Mouse (Mus musculus) bone marrow macrophage, adult 2 months (primary cell): ENCODE results near the gene Aff1. TPM values are rescaled to one million over a fixed set of nuclear protein-coding genes. Genes with fewer than 3 reads are reported as not detected.

ENCODE experiments used
- H3K27ac ChIP-seq: 2 replicates; pipeline ENCODE4 v1.5.1; 2012; ENCODE audit warnings: low read depth, low read length; ENCODE audit not compliant: insufficient read depth
- H3K4me1 ChIP-seq: 2 replicates; pipeline ENCODE4 v1.6.1; 2012; ENCODE audit warnings: low read length; ENCODE audit not compliant: control insufficient read depth, insufficient read depth
- H3K4me3 ChIP-seq: 2 replicates; pipeline ENCODE4 v1.5.1; 2012; ENCODE audit warnings: mild to moderate bottlenecking, low read length, moderate library complexity; ENCODE audit not compliant: insufficient read depth
- CTCF ChIP-seq: IDR thresholded peaks from 2 replicates; pipeline ENCODE4 v1.5.1; 2012; ENCODE audit warnings: low read depth, mild to moderate bottlenecking, low read length, moderate library complexity
- POLR2A ChIP-seq: IDR thresholded peaks from 2 replicates; pipeline ENCODE4 v1.6.1; 2012; ENCODE audit warnings: mild to moderate bottlenecking, low read depth, low read length, borderline replicate concordance
- polyA plus RNA-seq: library from polyadenylated mRNA; stranded (reverse); fragments of >200 nt; gene quantifications from 2 replicates; pipeline ENCODE4 v1.2.4, GENCODE M21; 2012; ENCODE audit not compliant: missing spikeins, insufficient read depth, insufficient read length

Aff1 gene
- polyA plus RNA-seq, 1 experiment: 45.3 TPM

DNA sequence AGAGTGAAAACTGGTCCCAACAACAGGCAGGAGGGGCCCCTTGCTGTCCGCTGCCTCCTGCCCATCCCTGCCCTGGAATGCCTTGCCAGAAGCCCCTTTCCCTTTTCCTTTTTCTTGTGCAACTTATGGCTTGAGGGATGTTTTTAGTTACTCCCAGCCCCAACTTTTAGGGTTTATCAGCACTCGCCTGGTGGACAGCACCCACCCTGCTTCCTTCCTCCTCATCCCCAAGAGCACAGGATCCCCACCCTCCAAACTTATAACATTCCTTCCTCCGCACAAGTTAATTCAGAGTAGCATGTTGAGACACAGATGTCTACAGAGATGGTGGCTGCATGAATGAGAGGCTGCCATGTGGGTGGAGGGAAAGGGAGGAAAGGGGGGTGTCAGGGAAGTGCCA lies 103.9 kb downstream of the Aff1 start:
- TF ChIP-seq CTCF: no peak
- no peak for TF ChIP-seq POLR2A
- Histone ChIP-seq H3K4me3 (no peak overlapping the region), H3K4me1 (peaks cover 5% of the 10 kb centered on the region), H3K27ac (no peak overlapping the region)

DNA sequence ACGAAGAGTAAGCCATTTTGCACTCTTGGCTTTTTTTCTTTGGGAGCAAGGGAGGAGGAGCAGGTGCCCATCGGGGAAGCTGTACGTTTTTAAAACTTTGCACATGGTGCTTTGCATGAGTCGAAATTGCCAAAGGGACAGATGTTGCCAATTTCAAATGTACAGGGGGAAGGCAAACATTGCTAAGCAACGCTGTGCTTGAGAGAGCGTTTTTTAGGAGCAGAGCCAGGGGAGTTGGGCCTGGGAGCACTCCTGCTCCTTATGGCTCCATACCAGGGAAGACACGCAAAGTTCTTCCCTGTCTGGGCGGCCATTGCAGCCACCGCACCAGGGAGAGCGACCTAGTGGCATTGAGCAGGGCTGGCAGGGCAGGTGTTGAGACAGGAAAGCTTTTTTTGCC lies 105.6 kb downstream of the Aff1 start:
- no peak overlapping the region for H3K27ac ChIP-seq
- no peak overlapping the region for H3K4me3 ChIP-seq
- H3K4me1 ChIP-seq: peaks cover 8% of the 10 kb centered on the region
- no peak for TF ChIP-seq CTCF
- TF ChIP-seq POLR2A: no peak

DNA sequence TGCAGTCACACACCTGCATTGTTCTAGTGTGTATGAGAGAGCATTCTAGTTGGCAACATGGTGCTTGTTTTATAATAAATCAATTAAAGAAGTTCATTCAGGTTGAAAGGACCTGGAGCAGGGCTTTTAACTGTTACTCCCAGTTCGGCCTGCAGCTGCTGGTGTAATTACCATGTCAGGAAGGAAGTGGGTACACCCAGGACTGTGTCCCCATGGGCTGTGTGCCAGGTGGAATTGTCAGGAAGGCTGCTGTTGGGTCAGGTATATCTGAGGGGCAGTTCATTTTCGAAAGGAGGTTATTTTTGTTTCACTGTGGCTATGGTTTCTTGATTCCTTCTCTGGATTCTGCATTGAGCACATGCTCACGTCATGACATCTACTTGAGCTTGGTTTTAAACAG lies 107.3 kb downstream of the Aff1 start:
- peaks cover 15% of the 10 kb centered on the region for H3K4me1 ChIP-seq
- H3K4me3 ChIP-seq: no peak overlapping the region
- no peak for TF ChIP-seq POLR2A
- no peak for TF ChIP-seq CTCF
- H3K27ac ChIP-seq: no peak overlapping the region

DNA sequence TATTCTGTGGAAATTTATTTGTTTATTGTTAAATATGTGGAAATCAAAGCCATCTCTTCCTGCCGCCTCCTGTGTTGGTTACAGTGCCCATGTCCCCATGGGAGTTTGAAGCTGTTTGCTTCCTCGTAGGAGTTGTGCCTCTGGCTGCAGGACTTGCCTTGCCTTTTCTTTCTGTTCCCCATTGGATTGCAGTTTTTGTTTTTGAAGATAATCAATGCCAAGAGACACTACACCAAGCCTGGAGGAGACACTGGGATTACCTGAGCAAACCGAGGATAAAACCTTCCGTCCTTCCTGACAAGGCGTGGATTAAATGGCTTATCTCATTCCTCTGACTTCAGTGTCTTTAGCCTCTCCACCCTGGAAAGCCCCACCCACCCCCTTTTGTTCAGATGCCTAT lies 107.8 kb downstream of the Aff1 start:
- Histone ChIP-seq H3K27ac (no peak overlapping the region), H3K4me1 (peaks cover 15% of the 10 kb centered on the region), H3K4me3 (no peak overlapping the region)
- TF ChIP-seq CTCF (no peak), POLR2A (no peak)

DNA sequence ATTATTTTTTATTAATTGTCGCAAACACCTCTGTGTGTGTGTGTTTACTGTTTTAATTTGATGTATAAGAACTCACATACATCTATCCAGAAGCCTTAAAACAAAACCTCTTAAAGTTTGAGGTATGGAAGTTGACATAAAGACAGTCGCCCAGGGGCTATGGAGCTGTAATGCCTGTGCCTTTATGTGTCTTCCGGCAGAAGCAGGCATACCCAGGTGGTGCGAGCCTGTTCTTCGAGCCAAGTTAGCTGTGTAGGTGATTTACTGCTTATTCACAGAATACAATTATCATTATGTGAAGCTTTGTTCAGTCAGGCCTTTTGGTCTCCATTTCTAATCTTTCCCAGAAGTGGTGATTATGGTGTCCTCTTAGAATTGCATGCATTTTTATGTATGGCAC lies 111.2 kb downstream of the Aff1 start:
- Histone ChIP-seq H3K27ac (no peak overlapping the region), H3K4me3 (no peak overlapping the region), H3K4me1 (peaks cover 24% of the 10 kb centered on the region)
- TF ChIP-seq POLR2A (no peak), CTCF (no peak)

DNA sequence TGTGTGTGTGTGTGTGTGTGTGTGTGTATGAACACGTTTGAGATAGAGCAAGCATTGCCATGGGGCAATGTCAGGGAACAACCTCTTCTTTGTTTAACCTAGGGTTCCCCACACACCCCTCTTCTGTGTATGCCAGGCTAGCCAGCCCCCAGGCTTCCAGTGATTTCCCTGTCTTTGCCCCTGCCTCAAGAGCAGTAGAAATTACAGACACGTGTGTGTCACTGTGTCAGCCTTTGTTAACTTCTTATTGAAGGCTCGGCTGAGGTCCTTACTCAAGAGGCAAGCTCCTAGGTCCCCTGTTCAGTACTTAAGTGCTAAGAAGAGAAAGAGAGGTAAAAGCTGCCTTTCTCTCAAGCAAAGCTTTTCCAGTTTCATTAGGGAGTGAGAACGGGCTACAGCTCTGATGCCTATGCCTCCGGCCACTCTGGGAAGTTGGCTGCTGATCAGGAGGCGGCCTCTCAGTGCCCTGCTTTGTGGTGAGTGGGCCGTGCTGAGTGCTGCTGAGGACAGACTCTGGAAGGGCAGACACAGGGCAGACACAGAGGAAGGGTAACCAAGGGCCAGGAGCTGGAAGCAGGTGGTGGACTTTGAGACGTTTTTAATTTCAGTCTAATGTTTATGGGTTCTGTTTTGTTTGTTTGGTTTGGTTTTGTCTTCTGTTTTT lies 111.9 kb downstream of the Aff1 start:
- H3K27ac ChIP-seq: no peak overlapping the region
- TF ChIP-seq POLR2A (no peak), CTCF (no peak)
- peaks cover 24% of the 10 kb centered on the region for H3K4me1 ChIP-seq
- H3K4me3 ChIP-seq: no peak overlapping the region

DNA sequence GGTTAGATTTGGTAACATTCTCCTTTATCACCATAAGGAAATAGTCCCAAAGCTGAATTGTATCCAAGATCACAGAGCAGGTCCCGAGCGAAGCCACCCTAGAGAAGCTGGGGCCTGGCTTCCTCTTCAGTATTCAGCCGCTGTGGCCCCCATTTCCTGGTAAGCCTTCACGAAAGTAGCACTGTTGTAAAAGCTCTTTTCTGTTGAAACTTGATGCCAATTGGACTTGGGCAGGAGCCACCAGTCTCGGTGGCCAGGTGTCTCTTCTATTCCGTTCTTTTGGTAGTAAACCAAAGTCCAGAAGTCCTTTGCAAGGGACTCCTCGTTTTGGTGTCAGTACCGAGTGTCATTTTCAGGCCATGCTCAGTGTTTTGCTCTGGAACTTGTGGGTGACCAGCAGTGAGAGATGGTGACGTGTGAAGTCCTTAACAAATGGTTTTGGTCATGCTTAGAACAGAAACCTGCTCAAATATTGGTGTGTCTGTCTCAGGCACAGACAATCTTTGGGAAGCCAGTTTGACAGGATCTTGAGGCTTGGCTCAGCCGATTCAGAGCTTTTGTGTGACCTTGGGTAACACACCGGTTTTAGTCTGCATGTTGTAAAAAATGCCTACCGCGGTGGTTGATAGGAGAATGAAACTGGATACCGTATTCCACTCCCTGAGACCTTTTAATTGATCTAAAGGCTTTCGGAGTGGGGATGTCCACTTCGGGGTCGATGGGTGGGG lies 114.8 kb downstream of the Aff1 start:
- Histone ChIP-seq H3K4me1 (peaks cover 37% of the 10 kb centered on the region), H3K27ac (no peak overlapping the region), H3K4me3 (no peak overlapping the region)
- TF ChIP-seq CTCF: no peak
- TF ChIP-seq POLR2A: no peak

DNA sequence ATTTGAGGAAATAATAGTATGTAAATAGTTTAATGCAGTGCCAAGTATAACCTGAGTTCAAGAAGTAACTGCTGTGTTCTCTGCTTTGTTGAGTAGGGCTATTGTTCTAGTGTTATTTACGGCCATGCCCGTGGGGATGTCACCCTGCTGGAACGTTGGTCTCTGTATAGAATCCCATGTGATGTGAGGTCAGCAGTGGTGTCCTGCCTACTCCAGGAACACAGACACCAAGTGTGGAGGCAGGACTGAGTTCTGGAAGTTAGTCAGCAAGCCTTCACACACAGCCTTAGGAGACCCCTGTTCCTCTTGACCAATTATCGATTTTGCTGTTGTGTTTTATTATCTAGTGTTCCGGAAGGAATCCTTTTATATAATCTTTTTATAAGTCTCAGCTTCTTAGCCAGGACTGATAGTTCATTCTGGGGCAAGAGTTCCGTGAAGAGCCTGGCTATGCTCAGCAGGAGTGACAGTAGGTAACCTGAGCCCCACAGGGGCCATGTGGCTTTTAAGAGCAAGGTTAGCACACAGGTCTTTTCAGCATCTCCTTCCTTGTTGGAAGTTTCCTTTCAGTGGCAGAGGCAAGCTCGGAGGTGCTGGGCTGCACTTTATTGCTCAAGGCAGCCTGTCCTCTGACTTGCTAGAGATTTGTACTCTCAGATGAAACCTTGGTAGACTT lies 115.6 kb downstream of the Aff1 start:
- no peak for TF ChIP-seq POLR2A
- TF ChIP-seq CTCF: no peak
- Histone ChIP-seq H3K4me1 (peaks cover 35% of the 10 kb centered on the region), H3K4me3 (no peak overlapping the region), H3K27ac (no peak overlapping the region)

DNA sequence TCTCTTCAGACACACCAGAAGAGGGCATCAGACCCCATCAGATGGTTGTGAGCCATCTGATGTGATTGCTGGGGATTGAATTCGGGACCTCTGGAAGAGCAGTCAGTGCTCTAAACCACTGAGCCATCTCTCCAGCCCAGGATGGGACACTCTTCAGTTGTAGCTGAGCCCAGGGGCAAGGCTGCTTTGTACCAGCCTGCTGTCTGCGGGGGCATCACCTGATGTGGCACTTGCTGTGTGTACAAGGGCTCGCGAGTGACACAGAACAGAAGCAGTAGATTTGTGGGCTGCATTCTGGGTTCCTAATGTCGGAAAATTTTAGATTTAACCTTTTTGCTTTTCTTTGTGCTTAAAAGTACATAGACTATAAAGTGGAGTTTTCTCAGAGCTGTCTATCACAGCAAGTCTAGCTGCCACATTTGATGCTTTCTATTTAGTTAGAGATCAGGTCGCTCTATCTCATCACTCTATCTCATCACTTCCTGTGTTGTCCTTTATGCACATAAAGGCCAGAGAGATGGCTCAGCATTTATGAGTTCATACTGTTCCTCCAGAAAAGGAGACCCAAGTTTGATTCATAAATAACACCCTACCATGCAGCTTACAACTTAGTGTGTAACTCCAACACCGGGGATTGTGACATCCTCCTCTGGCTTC lies 117.6 kb downstream of the Aff1 start:
- TF ChIP-seq CTCF (no peak), POLR2A (no peak)
- peaks cover 29% of the 10 kb centered on the region for H3K4me1 ChIP-seq
- H3K27ac ChIP-seq: no peak overlapping the region
- H3K4me3 ChIP-seq: no peak overlapping the region

DNA sequence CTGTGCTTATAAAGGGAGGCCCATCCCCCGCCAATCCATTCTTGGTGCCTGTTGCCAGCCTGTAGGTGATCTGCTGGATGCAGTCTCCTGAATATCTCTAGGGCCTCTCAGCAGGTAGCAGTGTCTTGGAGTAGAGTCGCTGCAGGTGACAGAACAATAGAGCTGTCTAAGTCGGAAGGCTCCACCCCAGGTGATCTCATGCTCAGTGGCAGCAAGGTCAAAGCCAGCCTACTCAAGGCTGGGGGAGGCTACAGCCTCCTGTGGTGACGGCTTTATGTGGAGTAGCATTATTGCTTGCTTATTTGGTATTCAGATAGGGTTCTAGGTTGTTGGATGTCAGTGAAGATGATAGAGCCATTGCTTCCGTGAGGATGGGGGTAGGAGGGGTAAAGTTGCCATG lies 121.1 kb downstream of the Aff1 start:
- Histone ChIP-seq H3K4me3 (no peak overlapping the region), H3K4me1 (peaks cover 20% of the 10 kb centered on the region), H3K27ac (no peak overlapping the region)
- no peak for TF ChIP-seq CTCF
- no peak for TF ChIP-seq POLR2A
